Mouse (Mus musculus) ES-E14 (cell line): ENCODE measurements around the gene Cxcl3.

Experiments used
- CHD2 ChIP-seq: IDR thresholded peaks from 2 replicates; pipeline ENCODE4 v1.6.1; 2014; ENCODE audit warnings: mild to moderate bottlenecking, low read depth, low read length, inconsistent platforms
- HCFC1 ChIP-seq: IDR thresholded peaks from 2 replicates; pipeline ENCODE4 v1.6.1; 2012; ENCODE audit warnings: low read length, inconsistent platforms, borderline replicate concordance; ENCODE audit not compliant: insufficient read depth
- MAFK ChIP-seq: IDR thresholded peaks from 2 replicates; pipeline ENCODE4 v1.6.1; 2014; ENCODE audit warnings: mild to moderate bottlenecking, low read depth, low read length, inconsistent platforms; ENCODE audit not compliant: insufficient read depth
- ZNF384 ChIP-seq: IDR thresholded peaks from 2 replicates; pipeline ENCODE4 v1.6.1; 2012; ENCODE audit warnings: low read depth, low read length, inconsistent platforms

- no peak for TF ChIP-seq CHD2
- no peak for TF ChIP-seq ZNF384
- TF ChIP-seq MAFK, result no peak
- no peak for TF ChIP-seq HCFC1
Measured at GRCm38 (mm10) chr5:90832145-90832767, 46.4 kb downstream of the Cxcl3 start.
